Mouse (Mus musculus) megakaryocyte, adult 5-6 weeks (primary cell): ENCODE results near the gene Golgb1. TPM values are rescaled to one million over a fixed set of nuclear protein-coding genes. Genes with fewer than 3 reads are reported as not detected.

Experiments used
- ATAC-seq: 2 replicates; pipeline ENCODE4 v1.8.0; 2016; ENCODE audit warnings: mild to moderate bottlenecking, inconsistent platforms; ENCODE audit not compliant: poor library complexity, severe bottlenecking
- total RNA-seq, 2 experiments: library from RNA; stranded (forward) in 1 of 2; stranded (reverse) in 1 of 2; fragments of 153-499, 151-499 nt in 1 of 2; fragments of 221-1000, 200-1000 nt in 1 of 2; gene quantifications; 2 replicates each; pipeline versions ENCODE4 v1.2.3 to v1.2.4; 2015 to 2017

The Golgb1 gene
- total RNA-seq, 2 experiments from 2014 or later, result 7.9 to 25.9 TPM

DNA sequence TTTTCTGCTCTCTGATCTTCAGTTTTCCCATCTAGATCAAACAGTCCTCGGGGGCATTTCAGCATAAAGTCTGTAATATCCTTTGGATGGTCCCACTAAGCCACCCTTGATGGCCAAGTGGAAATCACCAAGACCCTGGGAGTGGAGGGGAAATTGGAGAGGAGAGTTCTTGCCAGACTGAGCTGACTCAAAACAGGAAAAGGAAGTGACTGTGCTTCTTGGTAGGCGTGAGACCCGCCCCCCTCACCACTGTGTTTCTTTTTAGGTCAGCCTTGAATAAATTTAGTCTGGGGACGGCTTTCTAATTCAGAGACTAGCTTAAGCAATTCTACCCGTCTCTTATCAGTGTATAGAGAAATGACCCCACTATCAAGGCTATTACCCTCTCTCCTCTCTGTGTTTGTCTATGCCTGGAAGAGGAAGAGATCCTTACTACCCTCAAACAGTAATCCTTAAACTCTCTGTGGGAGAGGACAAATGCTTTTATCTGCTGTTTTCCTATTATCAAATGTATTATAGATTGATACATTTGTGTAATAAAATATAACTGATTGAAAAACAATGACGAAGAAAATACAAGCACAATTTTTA is 66.3 kb downstream of the Golgb1 start:
- ATAC-seq, result peak; percentile 86

DNA sequence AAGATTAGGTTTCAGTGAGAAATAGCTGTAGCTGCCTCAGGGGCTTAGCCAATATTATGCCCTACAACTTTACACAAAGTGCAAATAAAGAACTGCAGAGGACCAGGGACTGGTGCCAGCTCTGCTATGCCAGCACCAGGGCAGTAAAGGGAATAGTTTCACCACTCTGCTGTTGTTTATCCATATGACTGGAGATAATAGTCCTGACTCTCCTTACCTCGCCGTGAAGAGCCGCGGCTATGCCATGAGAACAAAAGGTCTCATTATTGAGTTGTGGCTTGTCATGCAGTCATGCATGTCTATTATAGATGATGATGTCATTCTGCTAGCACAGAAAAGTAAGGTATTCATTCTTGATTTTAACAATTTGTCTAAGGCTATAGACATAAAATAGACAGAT is 67.0 kb downstream of the Golgb1 start:
- ATAC-seq, result no peak

DNA sequence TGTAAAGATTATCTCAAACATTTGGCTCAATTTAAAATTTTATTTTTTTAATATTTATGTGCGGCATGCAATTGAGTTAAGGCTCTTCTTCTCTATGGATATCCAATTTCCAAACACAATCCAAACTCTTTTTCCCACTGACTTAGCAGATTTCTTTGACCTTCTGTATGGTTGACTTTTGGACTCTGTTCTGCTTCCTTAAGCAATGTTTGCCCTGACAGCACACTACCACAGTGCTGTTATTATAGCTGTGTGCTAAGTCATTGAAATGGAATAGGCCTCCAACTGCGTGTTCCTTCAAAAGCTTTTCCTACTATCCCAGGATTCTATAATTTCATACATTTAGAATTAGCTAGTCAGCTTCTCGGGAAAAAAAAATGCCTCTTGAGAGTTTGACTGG is 68.7 kb downstream of the Golgb1 start:
- ATAC-seq, result no peak

DNA sequence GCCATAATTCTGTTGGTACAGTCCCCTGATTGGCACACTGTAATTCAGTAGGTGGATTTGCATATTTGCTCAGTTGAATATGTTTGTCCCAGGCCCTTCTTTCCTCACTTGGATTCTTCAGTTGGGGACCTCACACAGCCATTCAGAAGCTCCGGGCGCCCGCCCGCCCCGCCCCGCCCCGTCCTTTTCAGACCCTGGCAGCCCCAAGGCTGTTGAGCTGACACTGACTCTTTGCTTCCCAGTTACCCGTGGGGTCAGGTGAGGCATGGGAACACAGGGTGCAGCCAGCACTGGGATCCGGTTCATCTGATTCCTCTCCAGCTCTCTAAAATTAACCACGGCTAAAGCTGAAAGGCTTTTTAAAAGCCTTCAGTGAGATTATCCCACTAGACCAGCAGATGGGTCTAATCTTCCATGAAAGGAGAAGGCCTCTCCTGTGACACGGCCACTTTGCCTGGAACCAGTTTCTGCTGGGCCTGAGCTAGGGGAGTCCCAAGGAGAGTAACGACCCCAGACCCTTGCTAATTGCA is 70.0 kb downstream of the Golgb1 start:
- no peak for ATAC-seq

DNA sequence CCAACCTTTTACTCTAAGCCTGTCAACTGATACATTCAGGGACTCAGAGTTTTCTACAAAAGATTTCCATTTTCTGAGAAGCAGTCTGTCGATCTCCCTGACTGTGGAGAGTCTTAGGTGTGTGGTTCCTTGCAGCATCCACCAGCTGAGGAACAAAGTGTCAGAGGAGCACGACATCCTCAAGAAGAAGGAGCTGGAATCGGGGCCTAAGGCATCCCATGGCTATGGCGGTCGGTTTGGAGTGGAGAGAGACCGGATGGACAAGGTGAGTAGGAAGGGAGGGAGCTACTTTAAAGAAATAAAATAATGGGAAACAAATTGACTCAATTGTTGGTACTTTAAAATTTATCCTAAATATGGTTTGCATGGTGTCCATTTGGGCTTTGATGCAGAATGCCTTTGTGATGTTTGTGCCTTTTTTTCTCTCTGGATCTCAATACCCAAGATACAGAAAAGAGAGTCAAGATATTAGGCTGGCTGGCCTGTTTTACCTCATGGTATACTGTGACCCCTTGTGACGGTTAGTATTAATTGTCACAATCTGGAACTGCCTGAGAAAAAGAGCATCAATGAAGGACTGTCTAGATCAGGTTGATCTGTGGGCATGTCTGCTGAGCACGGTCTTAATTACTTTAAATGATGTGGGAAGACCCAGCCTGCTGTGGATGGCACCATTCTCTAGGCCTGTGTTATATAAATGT is 71.7 kb downstream of the Golgb1 start:
- ATAC-seq, result no peak

DNA sequence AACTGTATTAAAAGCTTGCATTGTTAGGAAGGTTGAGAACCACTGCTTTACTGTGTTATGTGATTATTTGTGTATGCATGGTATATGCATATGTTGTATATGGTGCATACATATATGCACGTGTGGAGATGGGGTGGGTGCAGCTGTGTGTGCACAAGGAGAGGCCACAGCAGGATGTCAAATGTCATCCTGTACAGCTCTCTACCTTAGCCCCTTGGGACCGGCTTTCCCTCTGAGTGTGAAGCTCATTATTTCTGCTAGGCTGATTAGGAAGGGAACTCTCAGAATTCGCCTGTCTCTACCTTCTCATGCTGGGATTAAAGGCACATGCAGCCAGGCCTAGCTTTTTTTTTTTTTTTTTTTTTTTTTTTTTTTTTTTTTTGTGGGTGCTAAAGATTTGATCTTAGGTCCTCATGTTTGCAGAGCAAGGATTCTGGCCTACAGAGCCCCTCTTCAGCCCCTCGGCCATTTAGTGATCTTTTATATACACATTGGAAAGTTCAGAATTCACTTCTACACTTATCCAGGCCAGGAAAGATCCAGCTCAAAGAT is 72.8 kb downstream of the Golgb1 start:
- no peak for ATAC-seq

DNA sequence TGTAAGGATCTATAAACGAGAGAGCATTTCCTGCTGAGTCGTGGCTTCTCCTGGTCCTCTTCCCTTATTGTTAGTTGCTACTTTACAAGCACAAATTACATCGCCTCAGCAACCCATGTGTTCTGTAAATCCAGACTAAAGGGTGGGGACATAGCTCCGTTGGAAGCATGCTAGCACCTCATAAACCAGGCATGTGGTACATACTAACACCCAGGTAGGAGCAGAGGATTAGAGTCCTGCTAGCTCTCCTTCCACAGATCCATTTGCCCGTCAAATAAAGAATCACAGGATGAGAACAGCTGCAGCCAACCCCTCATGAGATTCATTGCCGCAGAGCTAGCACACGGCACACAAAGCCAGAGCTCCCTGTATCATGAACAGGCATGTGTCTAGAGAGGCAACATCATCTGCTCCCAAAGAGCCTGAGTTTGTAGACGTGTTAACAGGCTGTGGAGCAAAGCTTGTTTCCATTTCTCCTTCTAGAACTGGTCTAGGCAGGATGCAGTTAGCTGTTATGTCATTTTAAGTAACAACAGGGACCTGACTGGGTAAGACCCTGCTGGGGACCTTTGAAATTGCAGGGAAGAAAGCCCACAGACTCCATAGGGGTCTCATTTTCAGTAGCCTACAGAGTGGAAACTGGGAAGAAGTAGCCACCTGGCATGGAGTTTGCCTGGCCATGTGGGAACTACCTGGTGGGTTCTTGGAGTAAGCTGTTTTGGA is 74.8 kb downstream of the Golgb1 start:
- ATAC-seq, result no peak

DNA sequence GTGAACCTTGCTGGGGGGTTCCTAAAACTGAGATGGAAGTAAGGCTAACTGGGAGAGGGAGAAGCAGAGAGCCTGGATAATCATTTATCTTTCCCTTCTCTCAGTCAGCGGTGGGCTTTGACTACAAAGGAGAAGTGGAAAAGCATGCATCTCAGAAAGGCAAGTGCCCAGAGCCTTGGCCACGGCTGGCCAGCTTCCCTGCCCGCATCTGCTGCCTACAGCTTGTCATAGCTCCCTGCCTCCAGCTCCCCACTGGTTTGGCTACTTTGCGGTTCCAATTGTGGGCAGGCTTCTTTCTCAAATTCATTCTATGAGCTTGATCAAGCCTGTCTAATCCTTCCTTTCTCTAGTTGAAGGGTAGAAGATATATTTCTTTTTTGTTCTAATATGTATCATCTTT is 76.1 kb downstream of the Golgb1 start:
- ATAC-seq, result no peak

DNA sequence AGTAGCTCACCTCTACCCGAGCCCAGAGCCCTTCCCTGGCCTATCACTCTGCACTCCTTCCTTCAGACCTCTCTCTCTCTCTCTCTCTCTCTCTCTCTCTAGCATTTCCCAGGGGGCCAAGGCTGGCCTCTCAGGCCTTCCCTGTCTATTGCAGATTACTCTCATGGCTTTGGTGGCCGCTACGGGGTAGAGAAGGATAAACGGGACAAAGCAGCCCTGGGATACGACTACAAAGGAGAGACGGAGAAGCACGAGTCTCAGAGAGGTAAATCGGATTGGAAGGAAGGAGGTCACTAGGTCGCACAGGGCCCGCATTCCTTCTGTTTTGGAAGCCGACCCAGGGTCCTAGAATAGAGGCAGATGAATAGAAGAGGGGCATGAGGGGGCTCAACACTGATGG is 80.2 kb downstream of the Golgb1 start:
- no peak for ATAC-seq

DNA sequence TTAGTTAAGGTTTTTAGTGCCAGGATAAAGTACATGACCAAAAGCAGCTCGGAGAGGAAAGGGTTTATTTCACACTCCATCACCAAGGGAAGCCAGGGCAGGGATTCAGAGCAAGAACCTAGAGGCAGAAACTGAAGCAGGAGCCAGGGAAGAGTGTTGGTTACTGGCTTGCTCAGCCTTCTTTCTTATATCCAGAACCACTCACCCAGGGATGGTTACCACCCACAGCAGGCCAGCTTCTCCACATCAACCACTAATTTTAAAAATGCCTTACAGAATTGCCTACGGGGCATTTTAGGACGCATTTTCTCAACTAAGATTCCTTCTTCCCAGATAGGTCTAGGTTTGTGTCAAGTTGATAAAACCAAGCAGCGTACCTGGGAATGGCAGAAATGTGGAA is 88.5 kb downstream of the Golgb1 start:
- ATAC-seq, result no peak

DNA sequence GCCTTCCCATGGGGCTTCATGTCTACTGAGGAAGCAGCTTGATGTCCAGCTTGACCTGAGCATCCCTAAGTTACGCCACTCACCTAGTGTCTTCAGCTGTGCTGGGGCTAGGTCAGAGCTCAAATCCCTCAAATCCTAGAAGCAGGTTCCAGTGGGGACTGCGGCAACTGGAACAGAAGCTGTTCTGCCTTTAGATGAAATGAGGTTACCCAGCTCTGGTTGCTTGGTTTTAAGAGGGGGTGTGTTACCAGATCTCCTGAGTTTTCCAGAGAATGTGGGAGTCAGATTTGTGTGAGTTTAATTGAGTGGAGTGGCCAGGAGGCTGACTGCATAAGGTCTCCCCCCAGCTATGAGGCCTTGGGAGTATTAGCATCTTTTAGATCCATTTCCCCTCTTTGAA is 104.2 kb downstream of the Golgb1 start:
- no peak for ATAC-seq

Other genes with a start within 250 kb of the Golgb1 start
- gene Cd86, start 209.1 kb upstream of the Golgb1 start, total RNA-seq (2015), result 31.9 and 32.8 TPM in 2 replicates
- 28.1 and 39.5 TPM in 2 replicates for gene Cd86, start 209.1 kb upstream of the Golgb1 start, total RNA-seq (2017)
- 0.32 TPM in 1 of 2 replicates, not detected in the other for gene Ildr1, start 181.2 kb upstream of the Golgb1 start, total RNA-seq (2015)
- 0.08 and 0.26 TPM in 2 replicates for gene Ildr1, start 181.2 kb upstream of the Golgb1 start, total RNA-seq (2017)
- gene Slc15a2, start 90.2 kb upstream of the Golgb1 start, total RNA-seq (2015), result 4.1 and 6.7 TPM in 2 replicates
- 7.5 and 14.7 TPM in 2 replicates for gene Slc15a2, start 90.2 kb upstream of the Golgb1 start, total RNA-seq (2017)
- 2.8 and 3.7 TPM in 2 replicates for gene Iqcb1, start 46.8 kb upstream of the Golgb1 start, total RNA-seq (2015)
- gene Iqcb1, start 46.8 kb upstream of the Golgb1 start, total RNA-seq (2017), result 3.6 and 5.5 TPM in 2 replicates
- gene Eaf2, start 137 bp upstream of the Golgb1 start, total RNA-seq (2015), result 0.29 and 0.75 TPM in 2 replicates
- 0.57 and 2.6 TPM in 2 replicates for gene Eaf2, start 137 bp upstream of the Golgb1 start, total RNA-seq (2017)
- 53.0 and 69.8 TPM in 2 replicates for gene Hcls1, start 59.8 kb downstream of the Golgb1 start, total RNA-seq (2015)
- gene Hcls1, start 59.8 kb downstream of the Golgb1 start, total RNA-seq (2017), result 404 and 424 TPM in 2 replicates
- gene Fbxo40, start 115.3 kb downstream of the Golgb1 start, total RNA-seq (2015), result not detected in 2 replicates
- gene Fbxo40, start 115.3 kb downstream of the Golgb1 start, total RNA-seq (2017), result 0.04 and 0.33 TPM in 2 replicates
- gene Polq, start 136.6 kb downstream of the Golgb1 start, total RNA-seq (2015), result 9.3 and 16.0 TPM in 2 replicates
- 13.4 and 13.9 TPM in 2 replicates for gene Polq, start 136.6 kb downstream of the Golgb1 start, total RNA-seq (2017)